Mouse (Mus musculus) limb, embryonic 12.5 days (tissue): Measurements from ENCODE around the gene Sbds. TPM values are rescaled to one million over a fixed set of nuclear protein-coding genes. Genes with fewer than 3 reads are reported as not detected.

Experiments
- ATAC-seq: fragments of 200-750 bp; cut with Nextera tagmentation; 2 replicates; pipeline ENCODE4 v1.8.0; 2017; ENCODE audit warnings: low read depth, moderate TSS enrichment; ENCODE audit not compliant: insufficient number of reproducible peaks, insufficient read depth, low FRiP score, low TSS enrichment
- H3K27ac ChIP-seq: fragments of 300-500 bp; sonication (generic); 2 replicates; pipeline ENCODE4 v1.5.1; 2016; ENCODE audit warnings: mild to moderate bottlenecking, moderate library complexity
- H3K27me3 ChIP-seq: fragments of 300-500 bp; sonication (generic); 2 replicates; pipeline ENCODE4 v1.6.1; 2016; ENCODE audit warnings: mild to moderate bottlenecking, moderate library complexity
- H3K36me3 ChIP-seq: fragments of 300-500 bp; sonication (generic); 2 replicates; pipeline ENCODE4 v1.6.1; 2016; ENCODE audit warnings: mild to moderate bottlenecking, moderate library complexity
- H3K4me1 ChIP-seq: fragments of 300-500 bp; sonication (generic); replicated peaks from 2 replicates; pipeline ENCODE4 v1.6.1; 2016
- H3K4me2 ChIP-seq: fragments of 300-500 bp; sonication (generic); 2 replicates; pipeline ENCODE4 v1.6.1; 2016; ENCODE audit warnings: mild to moderate bottlenecking, moderate library complexity
- H3K4me3 ChIP-seq: fragments of 300-500 bp; sonication (generic); replicated peaks from 2 replicates; pipeline ENCODE4 v1.5.1; 2016; ENCODE audit warnings: mild to moderate bottlenecking
- H3K9ac ChIP-seq: fragments of 300-500 bp; sonication (generic); replicated peaks from 2 replicates; pipeline ENCODE4 v1.6.1; 2016; ENCODE audit warnings: mild to moderate bottlenecking, moderate library complexity
- H3K9me3 ChIP-seq: fragments of 300-500 bp; sonication (generic); 2 replicates; pipeline ENCODE4 v1.6.1; 2016; ENCODE audit warnings: mild to moderate bottlenecking, moderate library complexity
- WGBS: fragments of 180-500 bp; shearing (Covaris S2); methylation state at CpG from one replicate; pipeline ENCODE4 v1.1.7; 2016; 5-methylcytosine and 5-hydroxymethylcytosine counted together
- polyA plus RNA-seq: library from polyadenylated mRNA; unstranded; fragments of >200 nt; fragmentation: Nextera tagmentation; extraction: Ambion mirVana; gene quantifications from 2 replicates; pipeline ENCODE4 v1.2.1, GENCODE M21; 2016

Sbds gene
- polyA plus RNA-seq = 63.4 and 64.8 TPM in 2 replicates

- peak; percentile 83 for ATAC-seq
- H3K36me3 ChIP-seq = peaks cover 44% of the 10 kb centered on the region
- peaks cover 13% of the 10 kb centered on the region for H3K4me1 ChIP-seq
- no peaks in the 10 kb centered on the region for H3K9me3 ChIP-seq
- H3K27ac ChIP-seq = peak within 1 kb of the TSS; percentile 76
- H3K4me2 ChIP-seq = peak within 1 kb of the TSS; percentile 66
- H3K27me3 ChIP-seq = no peaks in the 10 kb centered on the region
- under 1% methylated on average over 52 of the region's 52 CpGs for WGBS
- H3K9ac ChIP-seq = peak within 1 kb of the TSS; percentile 79
- peak within 1 kb of the TSS; percentile 71 for H3K4me3 ChIP-seq
Measured at GRCm38 (mm10) chr5:130255017-130255720, at the start of gene Sbds, which contains the start of gene Tyw1. Gene Sbds, minus strand, starts transcription at chr5:130255530. Gene Tyw1, plus strand, starts transcription at chr5:130255619.

- peaks cover 71% of the 10 kb centered on the region for H3K36me3 ChIP-seq
Measured at GRCm38 (mm10) chr5:130303611-130304010, 48.3 kb upstream of the Sbds start.

DNA sequence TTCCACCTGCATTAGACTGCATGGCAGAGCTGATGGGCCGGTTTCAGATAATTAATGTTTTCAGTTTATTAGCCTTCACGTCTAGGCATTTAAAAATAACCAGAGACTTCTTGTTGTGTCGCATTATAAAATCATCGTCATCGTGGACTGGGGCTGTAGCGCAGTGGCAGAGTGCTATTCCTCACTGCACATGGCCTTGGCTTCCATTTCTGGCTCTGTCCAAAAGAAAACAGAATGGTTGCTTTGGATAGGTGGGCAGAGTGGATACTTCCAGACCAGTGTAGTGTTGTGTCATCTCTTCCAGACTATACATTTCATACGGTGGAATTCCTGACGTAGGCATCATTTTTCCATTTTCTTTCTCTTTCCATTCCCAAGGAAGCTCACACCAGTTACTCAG lies 44.2 kb upstream of the Sbds start:
- WGBS = 90% methylated on average over 8 of the region's 8 CpGs
- H3K36me3 ChIP-seq = peaks cover 76% of the 10 kb centered on the region

More at GRCm38 (mm10) chr5:130303611-130304010, 48.3 kb upstream of the Sbds start:
- Histone ChIP-seq H3K27me3 (no peaks in the 10 kb centered on the region), H3K9ac (no peak overlapping the region), H3K4me2 (no peak overlapping the region), H3K9me3 (0 out of 2 replicates have a peak, but pooled peaks cover 3% of the 10 kb centered on the region), H3K4me3 (no peak overlapping the region), H3K4me1 (no peaks in the 10 kb centered on the region), H3K27ac (no peak overlapping the region)
- no peak for ATAC-seq
- 93% methylated on average over 6 of the region's 6 CpGs for WGBS

GRCm38 (mm10) chr5:130298831-130299460 lies 43.6 kb upstream of the Sbds start:
- Histone ChIP-seq H3K27ac (no peak overlapping the region), H3K27me3 (no peaks in the 10 kb centered on the region), H3K4me2 (no peak overlapping the region), H3K4me1 (no peaks in the 10 kb centered on the region), H3K36me3 (peaks cover 72% of the 10 kb centered on the region), H3K4me3 (no peak overlapping the region), H3K9ac (no peak overlapping the region), H3K9me3 (no peaks in the 10 kb centered on the region)
- 93% methylated on average over 9 of the region's 9 CpGs for WGBS
- no peak for ATAC-seq

More for the DNA sequence above, 44.2 kb upstream of the Sbds start:
- Histone ChIP-seq H3K27me3 (no peaks in the 10 kb centered on the region), H3K4me2 (no peak overlapping the region), H3K27ac (no peak overlapping the region), H3K4me1 (no peaks in the 10 kb centered on the region), H3K4me3 (no peak overlapping the region), H3K9me3 (no peaks in the 10 kb centered on the region), H3K9ac (no peak overlapping the region)
- ATAC-seq = no peak

- H3K36me3 ChIP-seq = peaks cover 75% of the 10 kb centered on the region
- no peak for ATAC-seq
- no peaks in the 10 kb centered on the region for H3K4me1 ChIP-seq
- no peak overlapping the region for H3K4me2 ChIP-seq
- no peak overlapping the region for H3K9ac ChIP-seq
- no peak overlapping the region for H3K27ac ChIP-seq
- H3K4me3 ChIP-seq = no peak overlapping the region
- no peaks in the 10 kb centered on the region for H3K27me3 ChIP-seq
- WGBS = 81% methylated on average over 4 of the region's 5 CpGs
- H3K9me3 ChIP-seq = no peaks in the 10 kb centered on the region
Measured at GRCm38 (mm10) chr5:130296071-130296470, 40.7 kb upstream of the Sbds start.

DNA sequence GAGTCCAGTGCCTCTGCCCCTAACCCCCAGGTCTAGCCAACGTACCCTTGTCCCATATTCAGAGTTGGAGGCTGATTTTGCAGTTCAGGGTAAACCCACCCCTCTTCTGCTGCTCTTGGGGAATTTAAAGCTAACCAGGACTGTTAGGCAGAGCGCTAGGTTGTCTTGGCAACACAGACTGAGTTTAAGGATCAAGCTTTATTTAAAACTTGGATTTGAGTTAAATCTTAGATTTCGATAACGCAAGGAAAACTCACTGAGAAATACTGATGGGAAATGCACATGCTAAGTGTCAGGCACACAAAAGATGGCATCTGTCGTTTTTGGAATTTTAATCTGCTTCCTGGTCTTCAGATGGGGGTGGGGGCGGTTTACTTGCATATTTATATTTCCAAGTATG lies 39.3 kb upstream of the Sbds start:
- Histone ChIP-seq H3K9ac (no peak overlapping the region), H3K9me3 (no peaks in the 10 kb centered on the region), H3K4me2 (no peak overlapping the region), H3K4me1 (no peaks in the 10 kb centered on the region), H3K27me3 (no peaks in the 10 kb centered on the region), H3K4me3 (no peak overlapping the region), H3K36me3 (peaks cover 73% of the 10 kb centered on the region), H3K27ac (no peak overlapping the region)
- 93% methylated on average over 6 of the region's 6 CpGs for whole genome bisulfite sequencing
- no peak for ATAC-seq

DNA sequence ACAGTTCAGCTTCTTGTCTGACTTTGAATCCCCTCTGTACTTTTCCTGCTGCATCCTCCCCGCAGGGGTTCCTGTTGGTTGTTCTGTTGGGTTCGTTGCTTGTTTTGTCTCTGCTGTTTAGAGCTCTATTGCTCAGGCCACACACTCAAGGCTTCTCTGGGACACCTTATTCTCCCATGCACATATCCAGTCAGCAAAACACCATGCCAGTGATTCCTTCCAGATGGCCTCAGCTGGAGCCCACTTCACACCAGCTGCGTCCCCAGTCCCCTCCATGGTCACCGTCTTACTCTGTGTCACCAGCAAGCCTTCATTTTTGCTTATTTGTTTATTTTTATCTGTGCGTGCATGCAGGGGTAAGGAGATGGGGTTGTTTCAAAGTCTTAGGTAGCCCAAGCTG lies 38.6 kb upstream of the Sbds start:
- H3K36me3 ChIP-seq = peaks cover 74% of the 10 kb centered on the region

DNA sequence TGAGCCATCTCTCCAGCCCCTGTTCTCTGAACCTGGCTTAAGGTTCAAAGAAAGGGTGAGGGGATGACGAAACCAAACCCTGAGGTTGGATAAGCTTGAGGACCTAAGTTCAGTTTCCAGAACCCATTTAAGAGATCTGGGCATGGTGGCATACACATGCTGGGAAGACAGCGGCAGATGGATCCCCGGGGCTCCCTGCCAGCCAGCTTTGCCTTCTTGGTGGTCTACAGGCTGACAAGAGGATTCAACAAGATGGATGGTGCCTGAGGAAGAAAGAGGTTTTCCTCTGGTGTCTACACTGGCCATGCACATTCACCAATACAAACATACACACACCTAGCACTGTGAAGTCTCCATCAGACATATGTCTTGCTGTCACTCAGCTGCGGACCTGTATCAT lies 37.6 kb upstream of the Sbds start:
- Histone ChIP-seq H3K36me3 (peaks cover 76% of the 10 kb centered on the region), H3K4me2 (no peak overlapping the region), H3K9ac (no peak overlapping the region), H3K4me3 (no peak overlapping the region), H3K27me3 (no peaks in the 10 kb centered on the region), H3K9me3 (no peaks in the 10 kb centered on the region), H3K4me1 (no peaks in the 10 kb centered on the region), H3K27ac (no peak overlapping the region)
- 92% methylated on average over 4 of the region's 4 CpGs for WGBS
- no peak for ATAC-seq

More for the DNA sequence above, 38.6 kb upstream of the Sbds start:
- Histone ChIP-seq H3K9me3 (no peaks in the 10 kb centered on the region), H3K4me3 (no peak overlapping the region), H3K4me1 (no peaks in the 10 kb centered on the region), H3K27me3 (no peaks in the 10 kb centered on the region), H3K9ac (no peak overlapping the region), H3K4me2 (no peak overlapping the region), H3K27ac (no peak overlapping the region)
- no peak for ATAC-seq
- WGBS = 83% methylated on average over 5 of the region's 5 CpGs

GRCm38 (mm10) chr5:130290775-130291174 lies 35.4 kb upstream of the Sbds start:
- Histone ChIP-seq H3K4me2 (no peak overlapping the region), H3K9ac (no peak overlapping the region), H3K4me1 (no peaks in the 10 kb centered on the region), H3K9me3 (no peaks in the 10 kb centered on the region), H3K27me3 (no peaks in the 10 kb centered on the region), H3K4me3 (no peak overlapping the region), H3K36me3 (peaks cover 73% of the 10 kb centered on the region), H3K27ac (no peak overlapping the region)
- 93% methylated on average over 12 of the region's 12 CpGs for WGBS
- ATAC-seq = no peak

DNA sequence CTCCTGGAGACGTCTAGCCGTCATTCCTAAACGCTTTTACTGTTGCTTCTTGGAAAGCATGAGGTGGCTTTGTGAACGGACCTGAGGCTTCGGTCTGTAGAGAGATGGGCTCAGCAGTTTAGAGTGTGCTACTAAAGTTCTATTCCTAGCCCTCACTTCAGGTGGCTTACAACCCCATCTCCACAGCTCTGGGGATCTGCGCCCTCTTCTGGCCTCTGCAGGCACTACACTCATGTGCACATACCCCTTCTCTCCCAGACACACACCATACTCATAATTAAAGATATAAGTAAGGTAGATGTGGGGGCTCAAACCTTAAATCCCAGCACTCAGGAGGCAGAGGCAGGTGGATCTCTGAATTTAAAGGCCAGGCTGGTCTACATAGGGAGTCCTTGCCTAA lies 34.9 kb upstream of the Sbds start:
- Histone ChIP-seq H3K27me3 (no peaks in the 10 kb centered on the region), H3K4me1 (no peaks in the 10 kb centered on the region), H3K4me3 (no peak overlapping the region), H3K9ac (no peak overlapping the region), H3K4me2 (no peak overlapping the region), H3K27ac (no peak overlapping the region), H3K36me3 (peaks cover 77% of the 10 kb centered on the region), H3K9me3 (no peaks in the 10 kb centered on the region)
- WGBS = 92% methylated on average over 6 of the region's 6 CpGs
- no peak for ATAC-seq

DNA sequence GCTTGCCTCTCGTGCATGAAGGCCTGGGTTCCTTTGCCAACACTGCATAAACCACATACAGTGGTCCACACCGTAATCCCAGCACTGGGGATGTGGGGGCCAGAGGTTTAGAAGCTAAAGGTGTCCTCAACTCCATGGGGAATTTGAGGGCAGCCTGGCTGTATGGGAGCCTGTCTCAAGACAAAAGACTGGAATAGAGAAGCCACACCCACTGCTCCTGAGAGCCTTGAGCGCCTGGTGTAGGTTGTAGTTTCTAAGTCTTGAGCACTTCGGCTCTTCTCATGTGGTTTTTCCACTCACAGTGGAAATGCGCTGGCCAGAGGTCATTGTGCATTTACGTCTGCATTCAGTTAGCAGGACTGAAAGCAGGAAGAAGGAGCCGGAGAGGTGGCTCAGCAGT lies 32.8 kb upstream of the Sbds start:
- H3K9me3 ChIP-seq = 0 out of 2 replicates have a peak, but pooled peaks cover 4% of the 10 kb centered on the region
- no peaks in the 10 kb centered on the region for H3K4me1 ChIP-seq
- H3K27me3 ChIP-seq = no peaks in the 10 kb centered on the region
- H3K36me3 ChIP-seq = peaks cover 89% of the 10 kb centered on the region
- no peak for ATAC-seq
- no peak overlapping the region for H3K27ac ChIP-seq
- H3K9ac ChIP-seq = no peak overlapping the region
- WGBS = 89% methylated on average over 7 of the region's 7 CpGs
- H3K4me3 ChIP-seq = no peak overlapping the region
- H3K4me2 ChIP-seq = no peak overlapping the region
